Mouse (Mus musculus) kidney, postnatal 0 days (tissue): ENCODE results near the gene Hoxb9. TPM values are rescaled to one million over a fixed set of nuclear protein-coding genes. Genes with fewer than 3 reads are reported as not detected.

Experiments used
- ATAC-seq: fragments of 200-750 bp; cut with Nextera tagmentation; replicated peaks from 2 replicates; pipeline ENCODE4 v1.8.0; 2017; ENCODE audit warnings: low read depth, moderate number of reproducible peaks, moderate TSS enrichment, moderate library complexity; ENCODE audit not compliant: low FRiP score
- DNase-seq: peaks from one replicate; pipeline ENCODE4 v3.0.0-alpha.2; 2016; ENCODE audit warnings: low spot score
- H3K27ac ChIP-seq: fragments of 300-500 bp; sonication (generic); 2 replicates; pipeline ENCODE4 v1.5.1; 2014; ENCODE audit warnings: mild to moderate bottlenecking
- H3K27me3 ChIP-seq: fragments of 300-500 bp; sonication (generic); 2 replicates; pipeline ENCODE4 v1.6.1; 2014; ENCODE audit warnings: low read length, mixed read lengths; ENCODE audit not compliant: insufficient read depth
- H3K36me3 ChIP-seq: fragments of 300-500 bp; sonication (generic); 2 replicates; pipeline ENCODE4 v1.6.1; 2014; ENCODE audit warnings: low read length, mixed read lengths; ENCODE audit not compliant: insufficient read depth
- H3K4me1 ChIP-seq: fragments of 300-500 bp; sonication (generic); replicated peaks from 2 replicates; pipeline ENCODE4 v1.6.1; 2014; ENCODE audit warnings: antibody characterized with exemption, low read length, mixed read lengths; ENCODE audit not compliant: insufficient read depth
- H3K4me2 ChIP-seq: fragments of 300-500 bp; sonication (generic); 2 replicates; pipeline ENCODE4 v1.6.1; 2014; ENCODE audit warnings: mild to moderate bottlenecking, low read length, moderate library complexity, mixed read lengths
- H3K4me3 ChIP-seq: fragments of 300-500 bp; sonication (generic); replicated peaks from 2 replicates; pipeline ENCODE4 v1.5.1; 2014; ENCODE audit warnings: low read depth, low read length
- H3K9ac ChIP-seq: fragments of 300-500 bp; sonication (generic); 2 replicates; pipeline ENCODE4 v1.6.1; 2014; ENCODE audit warnings: low read depth, low read length
- H3K9me3 ChIP-seq: fragments of 300-500 bp; sonication (generic); replicated peaks from 2 replicates; pipeline ENCODE4 v1.6.1; 2016; ENCODE audit warnings: low read length, inconsistent platforms, mixed read lengths
- CTCF ChIP-seq: IDR thresholded peaks from 2 replicates; pipeline ENCODE4 v1.5.1; 2016; ENCODE audit warnings: antibody characterized with exemption, low read depth, mild to moderate bottlenecking, moderate library complexity
- WGBS: fragments of 180-500 bp; shearing (Covaris S2); extraction: QIAGEN DNeasy Blood & Tissue Kit; methylation state at CpG from one replicate; pipeline ENCODE4 v1.1.7; 2014; 5-methylcytosine and 5-hydroxymethylcytosine counted together
- polyA plus RNA-seq: library from polyadenylated mRNA; unstranded; fragments of >200 nt; fragmentation: Nextera tagmentation; extraction: Ambion mirVana; gene quantifications from 2 replicates; pipeline ENCODE4 v1.2.1, GENCODE M21; 2015

Hoxb9 gene
- polyA plus RNA-seq, 1 experiment from 2014 or later: 23.1 TPM

- ATAC-seq (no peak), DNase-seq (no peak)
- Histone ChIP-seq H3K27ac (peak overlapping the region; percentile 27; the same call in 1 of the 2 replicates), H3K4me3 (no peak overlapping the region), H3K36me3 (peaks cover 17% of the 10 kb centered on the region; the same call in 1 of the 2 replicates), H3K27me3 (no peaks in the 10 kb centered on the region), H3K4me1 (peaks cover 19% of the 10 kb centered on the region), H3K4me2 (no peak overlapping the region), H3K9me3 (no peaks in the 10 kb centered on the region), H3K9ac (no peak overlapping the region)
- 67% methylated on average over 8 of the region's 8 CpGs for WGBS
- TF ChIP-seq CTCF: no peak
Observed at GRCm38 (mm10) chr11:96264390-96265020, 6.8 kb upstream of the Hoxb9 start.

GRCm38 (mm10) chr11:96265954-96266353, 5.3 kb upstream of the Hoxb9 start:
- Histone ChIP-seq H3K9ac (no peak overlapping the region), H3K4me2 (0 out of 2 replicates have a peak overlapping the region, but pooled peaks have one; percentile 8), H3K36me3 (peaks cover 17% of the 10 kb centered on the region; the same call in 1 of the 2 replicates), H3K9me3 (no peaks in the 10 kb centered on the region), H3K27me3 (no peaks in the 10 kb centered on the region), H3K4me1 (peaks cover 28% of the 10 kb centered on the region), H3K27ac (peak overlapping the region; percentile 58), H3K4me3 (no peak overlapping the region)
- 14% methylated on average over 7 of the region's 7 CpGs for WGBS
- ATAC-seq (peak; percentile 64), DNase-seq (peak; percentile 78)
- no peak for TF ChIP-seq CTCF

GRCm38 (mm10) chr11:96267021-96267920, 4.0 kb upstream of the Hoxb9 start:
- ATAC-seq (no peak), DNase-seq (no peak)
- no peak overlapping the region for H3K27ac ChIP-seq
- no peak overlapping the region for H3K4me3 ChIP-seq
- peaks cover 28% of the 10 kb centered on the region for H3K4me1 ChIP-seq
- no peaks in the 10 kb centered on the region for H3K9me3 ChIP-seq
- 71% methylated on average over 7 of the region's 7 CpGs for WGBS
- no peaks in the 10 kb centered on the region for H3K27me3 ChIP-seq
- TF ChIP-seq CTCF: no peak
- peaks cover 16% of the 10 kb centered on the region; the same call in 1 of the 2 replicates for H3K36me3 ChIP-seq
- no peak overlapping the region for H3K9ac ChIP-seq
- H3K4me2 ChIP-seq: no peak overlapping the region

- H3K4me1 ChIP-seq: peaks cover 26% of the 10 kb centered on the region
- no peak overlapping the region for H3K9ac ChIP-seq
- no peak overlapping the region for H3K4me2 ChIP-seq
- H3K36me3 ChIP-seq: peaks cover 13% of the 10 kb centered on the region; the same call in 1 of the 2 replicates
- TF ChIP-seq CTCF: no peak
- no peaks in the 10 kb centered on the region for H3K27me3 ChIP-seq
- no peak for DNase-seq
- H3K4me3 ChIP-seq: no peak overlapping the region
- no peaks in the 10 kb centered on the region for H3K9me3 ChIP-seq
- H3K27ac ChIP-seq: no peak overlapping the region
- 70% methylated on average over 1 of the region's 1 CpGs for WGBS
- no peak for ATAC-seq
Observed at GRCm38 (mm10) chr11:96268031-96268745, 3.1 kb upstream of the Hoxb9 start.

- peaks cover 7% of the 10 kb centered on the region; the same call in 1 of the 2 replicates for H3K36me3 ChIP-seq
- peak overlapping the region; percentile 14; the same call in 1 of the 2 replicates for H3K4me3 ChIP-seq
- peaks cover 16% of the 10 kb centered on the region for H3K4me1 ChIP-seq
- peak overlapping the region; percentile 66 for H3K4me2 ChIP-seq
- no peak for TF ChIP-seq CTCF
- H3K9ac ChIP-seq: peak overlapping the region; percentile 72; the same call in 1 of the 2 replicates
- DNase-seq (peak; percentile 77), ATAC-seq (no peak)
- no peaks in the 10 kb centered on the region for H3K9me3 ChIP-seq
- 1% methylated on average over 19 of the region's 19 CpGs for whole genome bisulfite sequencing
- no peaks in the 10 kb centered on the region for H3K27me3 ChIP-seq
- H3K27ac ChIP-seq: peak overlapping the region; percentile 92
Observed at GRCm38 (mm10) chr11:96269869-96270268, 1.4 kb upstream of the Hoxb9 start.
